Mouse (Mus musculus): ENCODE results near the gene Atf5.

GRCm38 (mm10) chr7:44789531-44789930 lies 26.9 kb downstream of the Atf5 start:
- no peak for TF ChIP-seq CTCF (IDR thresholded peaks at IDR 0.05; ENCODE audit: control insufficient read depth, insufficient read depth, insufficient replicate concordance, low read depth, low read length)
- no peak for TF ChIP-seq POLR2A (IDR thresholded peaks at IDR 0.05; ENCODE audit: control insufficient read depth, low read depth, low read length)
